Mouse (Mus musculus): ENCODE measurements around the gene Gprc6a.

Gprc6a gene

GRCm38 (mm10) chr10:51590139-51590574, 41.1 kb downstream of the Gprc6a start, which contains the start of gene Fam162b:
Fam162b (minus strand) TSS chr10:51590517.
- no peak for DNase-seq (ENCODE audit: low spot score)

- DNase-seq (ENCODE audit: low spot score) = no peak
Observed at GRCm38 (mm10) chr10:51584919-51585318, 46.3 kb downstream of the Gprc6a start.

GRCm38 (mm10) chr10:51584378-51584777, 46.9 kb downstream of the Gprc6a start:
- no peak for DNase-seq (ENCODE audit: low spot score)

GRCm38 (mm10) chr10:51571225-51571996, 59.9 kb downstream of the Gprc6a start:
- DNase-seq (ENCODE audit: low spot score) = no peak
